Mouse (Mus musculus) MEL (cell line): ENCODE data around the gene Ints5.
A peak's percentile ranks its signal among the peaks of the same experiment; 100 is the strongest.

Experiments
- BHLHE40 ChIP-seq: IDR thresholded peaks from 2 replicates; pipeline ENCODE4 v1.6.1; 2012; ENCODE audit warnings: low read depth, mild to moderate bottlenecking, inconsistent platforms, low read length, improper control_type of control experiment, borderline replicate concordance
- CTCF ChIP-seq, 3 experiments: IDR thresholded peaks in 2 of 3; conservative IDR thresholded peaks in 1 of 3; 2 replicates each; pipeline ENCODE4 v1.5.1; 2011 to 2012; ENCODE audit warnings: low read length in 3 of 3, low read depth in 2 of 3, mild to moderate bottlenecking in 2 of 3, improper control_type of control experiment in 1 of 3, inconsistent platforms in 1 of 3, mixed read lengths in 1 of 3, moderate library complexity in 1 of 3; ENCODE audit not compliant: control insufficient read depth in 1 of 3, insufficient read depth in 1 of 3, poor library complexity in 1 of 3, severe bottlenecking in 1 of 3
- GATA1 ChIP-seq: IDR thresholded peaks from 2 replicates; pipeline ENCODE4 v1.6.1; 2011; ENCODE audit warnings: low read depth, low read length, improper control_type of control experiment
- KAT2A ChIP-seq: conservative IDR thresholded peaks from 2 replicates; pipeline ENCODE4 v1.6.1; 2012; ENCODE audit warnings: low read depth, low read length, improper control_type of control experiment, inconsistent platforms
- SMC3 ChIP-seq: IDR thresholded peaks from 2 replicates; pipeline ENCODE4 v1.6.1; 2011; ENCODE audit warnings: low read depth, low read length, improper control_type of control experiment
- USF1 ChIP-seq: IDR thresholded peaks from 2 replicates; pipeline ENCODE4 v1.6.1; 2014; ENCODE audit warnings: low read depth, mild to moderate bottlenecking, inconsistent platforms, low read length, improper control_type of control experiment, moderate library complexity
- ZMIZ1 ChIP-seq: IDR thresholded peaks from 2 replicates; pipeline ENCODE4 v1.6.1; 2012; ENCODE audit warnings: low read depth, mild to moderate bottlenecking, inconsistent platforms, low read length, improper control_type of control experiment, moderate library complexity
- ZNF384 ChIP-seq: IDR thresholded peaks from 2 replicates; pipeline ENCODE4 v1.6.1; 2012; ENCODE audit warnings: low read depth, mild to moderate bottlenecking, inconsistent platforms, low read length, improper control_type of control experiment

DNA sequence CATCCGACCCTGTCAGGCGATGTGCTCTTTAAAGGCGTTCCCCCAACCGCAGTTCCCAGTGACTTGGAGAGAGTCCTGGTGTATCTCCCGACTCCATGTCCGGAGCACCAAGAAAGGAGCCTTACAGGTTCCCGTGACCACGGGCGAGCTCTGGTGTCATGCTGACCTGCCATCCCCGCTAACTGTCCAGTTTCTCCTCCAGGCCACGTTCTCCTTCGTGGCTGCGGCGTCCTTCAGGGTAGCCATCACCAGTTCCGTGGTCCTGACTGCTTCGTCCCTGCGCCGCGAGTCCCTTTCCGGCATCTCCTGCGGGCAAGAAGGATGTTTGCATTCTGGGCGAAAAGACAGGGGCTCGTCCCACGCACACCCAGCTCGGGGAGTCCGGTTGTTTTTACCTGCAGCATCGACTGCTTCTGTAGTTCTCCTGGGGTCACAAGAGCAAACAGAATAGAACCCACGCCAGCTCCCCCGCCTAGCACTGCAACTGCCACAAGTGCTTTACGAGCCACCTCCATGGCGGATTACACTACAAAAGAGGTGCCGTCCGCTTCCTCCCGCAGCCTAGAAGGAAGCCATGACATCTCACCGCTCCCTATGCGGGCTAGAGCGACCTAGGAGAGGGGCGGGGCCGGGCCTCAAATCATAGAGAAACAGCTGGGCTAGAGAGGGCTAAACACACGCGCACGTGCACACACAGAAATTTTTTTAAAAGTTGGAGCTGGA lies 12.3 kb upstream of the Ints5 start, which contains the start of gene Uqcc3:
- TF ChIP-seq GATA1 (no peak), CTCF (IDR thresholded peaks at IDR 0.05 in 2 of 3, conservative IDR thresholded peaks at IDR 0.05 in 1 of 3; ENCODE audit: control insufficient read depth in 1 of 3, insufficient read depth in 1 of 3, low read depth in 2 of 3, low read length in 3 of 3, poor library complexity in 1 of 3, severe bottlenecking in 1 of 3) (no peak), BHLHE40 (peak; percentile 99), SMC3 (no peak), KAT2A (peak; percentile 66; the same call in 1 of the 2 replicates), USF1 (peak; percentile 83), ZNF384 (peak; percentile 96), ZMIZ1 (peak; percentile 79; the same call in 1 of the 2 replicates)
